Mouse (Mus musculus): ENCODE measurements at regions not wholly inside any gene's neighbourhood (a gene's known extent, or its start where the extent isn't known, plus 50 kb on each side); places are given as distances from the start of the nearest gene placed in this dataset.

DNA sequence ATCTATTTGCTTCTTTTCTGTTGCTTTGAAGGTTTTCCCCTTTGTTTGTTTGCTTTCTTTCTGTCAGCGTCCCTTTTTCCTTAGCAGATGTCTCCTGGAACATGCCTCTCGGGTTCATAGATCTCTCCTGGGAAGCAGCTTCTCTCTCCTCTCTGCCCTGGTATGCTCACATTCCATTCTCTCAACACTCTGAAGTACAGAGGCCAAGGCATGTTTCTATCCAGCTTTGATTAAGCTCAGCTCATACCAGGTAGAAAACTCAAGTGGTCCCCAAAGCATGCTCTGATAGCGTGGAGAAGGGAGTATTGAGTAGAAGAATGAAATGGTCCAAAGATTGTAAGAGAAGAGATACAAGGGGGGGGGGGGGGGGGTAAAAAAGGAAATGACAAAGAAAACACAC, 627.7 kb downstream of the Efna5 start:
- TF ChIP-seq REST (IDR thresholded peaks at IDR 0.05; ENCODE audit: insufficient read depth, insufficient read length): no peak
- no peak for TF ChIP-seq POLR2A (IDR thresholded peaks at IDR 0.05; ENCODE audit: insufficient read length, low read depth)
- TF ChIP-seq USF1 (IDR thresholded peaks at IDR 0.05; ENCODE audit: low read depth): no peak
- TF ChIP-seq SRF (IDR thresholded peaks at IDR 0.05; ENCODE audit: control insufficient read depth, insufficient read length, low read depth): no peak
- TF ChIP-seq TCF12 (IDR thresholded peaks at IDR 0.05; ENCODE audit: insufficient read depth, poor library complexity, severe bottlenecking): no peak
- no peak for TF ChIP-seq MAX (IDR thresholded peaks at IDR 0.05; ENCODE audit: low read depth)
- no peak for TF ChIP-seq CEBPB (IDR thresholded peaks at IDR 0.05; ENCODE audit: insufficient read depth, poor library complexity, severe bottlenecking)
- no peak for TF ChIP-seq MYOD1 (IDR thresholded peaks at IDR 0.05; ENCODE audit: control insufficient read depth in 1 of 3, insufficient read length in 2 of 3, low read depth in 2 of 3)
- TF ChIP-seq POLR2AphosphoS2 (IDR thresholded peaks at IDR 0.05; ENCODE audit: insufficient read length, low read depth): no peak
- TF ChIP-seq E2F4 (IDR thresholded peaks at IDR 0.05; ENCODE audit: insufficient read depth): no peak
- no peak for TF ChIP-seq MYOG (IDR thresholded peaks at IDR 0.05; ENCODE audit: control insufficient read depth in 1 of 3, insufficient read depth in 1 of 3, insufficient read length in 2 of 3, low read depth in 2 of 3)
- no peak for TF ChIP-seq TCF3 (IDR thresholded peaks at IDR 0.05; ENCODE audit: insufficient read length, low read depth)

All from myocyte (in vitro differentiated cells).